Mouse (Mus musculus) olfactory bulb, adult 2 months (tissue): ENCODE measurements at regions not wholly inside any gene's neighbourhood (a gene's known extent, or its start where the extent isn't known, plus 50 kb on each side); places are given as distances from the start of the nearest gene placed in this dataset.

ENCODE experiments used
- CTCF ChIP-seq: fragments of 200-500 bp; IDR thresholded peaks from 2 replicates; pipeline ENCODE4 v1.5.1; 2012; ENCODE audit warnings: low read depth, mild to moderate bottlenecking, low read length, moderate library complexity; ENCODE audit not compliant: insufficient read depth
- POLR2A ChIP-seq: fragments of 200-500 bp; IDR thresholded peaks from 2 replicates; pipeline ENCODE4 v1.6.1; 2012; ENCODE audit warnings: mild to moderate bottlenecking, low read depth, low read length, moderate library complexity; ENCODE audit not compliant: insufficient read depth

DNA sequence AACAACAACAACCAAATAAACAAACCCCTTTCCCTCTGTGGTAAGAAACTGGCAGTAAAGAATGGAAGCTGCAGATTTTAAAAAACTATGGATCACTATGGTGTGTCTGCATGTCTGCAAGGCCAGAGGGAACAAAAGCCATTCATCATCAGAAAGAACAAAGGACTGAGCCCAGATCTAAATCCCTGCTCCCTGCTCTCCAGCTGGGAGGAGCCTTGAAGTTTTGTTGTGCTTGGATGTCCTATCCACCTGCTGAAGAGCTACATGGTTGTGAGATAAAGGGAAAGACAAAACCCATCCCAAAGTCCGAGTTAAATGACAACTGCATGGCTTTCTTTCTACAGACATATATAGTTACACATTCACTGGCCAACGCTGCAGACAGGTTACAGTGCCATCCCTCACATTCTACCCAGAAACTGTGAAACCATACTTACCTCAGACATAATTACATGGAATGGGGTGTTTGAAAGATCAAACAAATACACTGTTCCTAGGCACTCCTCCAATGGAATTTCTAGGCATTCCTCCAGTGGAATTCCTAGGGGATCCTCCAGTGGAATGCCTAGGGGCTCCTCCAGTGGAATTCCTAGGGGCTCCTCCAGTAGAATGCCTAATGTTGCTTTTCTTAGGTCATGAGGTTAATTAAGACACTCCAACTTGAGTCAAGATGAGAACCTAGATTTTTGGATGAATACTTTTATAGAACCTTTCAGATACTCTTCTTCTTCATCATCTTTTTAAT lies 2054.2 kb downstream of the A830018L16Rik start:
- TF ChIP-seq CTCF: no peak
- TF ChIP-seq POLR2A: no peak
